Mouse (Mus musculus): Measurements from ENCODE around the gene Olfr202. TPM values are rescaled to one million over a fixed set of nuclear protein-coding genes. Genes with fewer than 3 reads are reported as not detected.
"Not testable (repeated sequence)": the region's sequence is repeated elsewhere in the genome, so short reads cannot be mapped to it uniquely, and the experiment has no call there.

Olfr202 gene
- polyA plus RNA-seq (2012; rRNA removed) (not detected in 2 replicates), polyA plus RNA-seq (2014; fragmentation: Nextera tagmentation; extraction: Ambion mirVana) (not detected in 2 replicates)

DNA sequence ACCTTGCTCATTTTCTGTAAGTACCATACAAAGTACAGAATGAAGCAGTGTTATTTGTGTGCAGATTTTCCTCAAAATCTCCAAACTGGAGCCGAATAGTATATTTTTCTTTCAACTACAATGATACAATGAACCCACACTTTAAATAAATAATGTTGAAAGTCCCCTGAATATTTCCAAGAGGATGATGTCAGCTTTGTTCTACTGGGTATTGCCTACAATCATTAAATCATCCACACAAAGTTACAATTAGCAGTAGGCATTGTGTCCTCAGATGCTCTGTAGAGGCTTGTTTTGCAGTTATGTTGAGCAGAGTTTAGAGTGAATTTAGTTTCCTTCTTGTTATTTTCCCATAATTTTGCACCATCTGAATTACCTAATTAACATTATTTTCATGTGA is at the start of gene Olfr202:
Olfr202 (minus strand) TSS at position 101 of the 400 bp plus-strand sequence.
- Histone ChIP-seq H3K36me3 (replicated peaks; ENCODE audit: control insufficient read depth, insufficient read depth, low read depth) (no peaks in the 10 kb centered on the region), H3K4me2 (ENCODE audit: low read depth) (no peak within 1 kb of the TSS), H3K9ac (replicated peaks) (no peak within 1 kb of the TSS), H3K4me3 (ENCODE audit: insufficient read depth in 1 of 2, low read depth in 2 of 2, low read length in 2 of 2) (no peak within 1 kb of the TSS), H3K9me3 (ENCODE audit: control insufficient read depth, low read length) (no peaks in the 10 kb centered on the region), H3K4me1 (replicated peaks; ENCODE audit: control insufficient read depth in 2 of 2, insufficient read depth in 2 of 2, low read length in 1 of 2) (no peaks in the 10 kb centered on the region), H3K27me3 (ENCODE audit: control insufficient read depth, insufficient read depth, low read length) (no peaks in the 10 kb centered on the region), H3K27ac (no peak within 1 kb of the TSS)
- 50% methylated on average over 1 of the region's 1 CpGs for WGBS (ENCODE audit: insufficient replicate concordance)
- TF ChIP-seq CTCF (IDR thresholded peaks at IDR 0.05; ENCODE audit: low read depth): no peak
- no peak for TF ChIP-seq EP300 (IDR thresholded peaks at IDR 0.05; ENCODE audit: low read depth)
- DNase-seq (ENCODE audit: low read depth in 3 of 3, low spot score in 3 of 3): no peak
- no peak for ATAC-seq (ENCODE audit: insufficient read depth)

DNA sequence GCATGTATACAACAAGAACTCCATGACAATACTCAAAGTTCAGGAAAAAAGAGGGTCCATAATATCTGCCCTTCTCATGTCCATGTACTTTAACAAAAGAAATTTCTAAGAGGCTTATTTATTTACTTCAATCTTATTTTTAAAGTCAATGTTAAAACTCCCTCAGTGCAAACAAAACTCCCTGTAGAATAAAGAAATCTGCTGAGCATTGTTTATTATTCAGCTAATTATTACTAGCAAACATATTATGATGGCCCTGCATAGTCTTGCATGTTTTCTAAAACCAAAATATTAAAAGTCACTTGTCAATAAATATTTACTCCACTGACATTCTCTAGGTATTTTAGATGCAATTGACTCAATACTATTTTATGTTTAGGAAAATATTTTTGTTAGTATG is 44.4 kb upstream of the Olfr202 start, which contains the start of gene Olfr205:
Olfr205 (minus strand) TSS at position 101 of the 400 bp plus-strand sequence.
- DNase-seq (ENCODE audit: low read depth in 3 of 3, low spot score in 3 of 3) (no peak), ATAC-seq (ENCODE audit: insufficient read depth) (no peak)
- H3K4me1 ChIP-seq (replicated peaks; ENCODE audit: control insufficient read depth in 2 of 2, insufficient read depth in 2 of 2, low read length in 1 of 2): no peaks in the 10 kb centered on the region

DNA sequence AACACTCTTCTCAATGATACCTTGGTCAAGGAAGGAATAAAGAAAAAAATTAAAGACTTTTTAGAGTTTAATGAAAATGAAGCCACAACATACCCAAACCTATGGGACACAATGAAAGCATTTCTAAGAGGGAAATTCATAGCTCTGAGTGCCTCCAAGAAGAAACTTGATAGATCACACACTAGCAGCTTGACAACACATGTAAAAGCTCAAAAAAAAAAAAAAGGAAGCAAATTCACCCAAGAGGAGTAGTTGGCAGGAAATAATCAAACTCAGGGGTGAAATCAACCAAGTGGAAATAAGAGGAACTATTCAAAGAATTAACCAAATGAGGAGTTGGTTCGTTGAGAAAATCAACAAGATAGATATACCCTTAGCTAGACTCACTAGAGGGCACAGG is 36.7 kb upstream of the Olfr202 start:
- ATAC-seq (ENCODE audit: insufficient read depth); H3K4me1 ChIP-seq (replicated peaks; ENCODE audit: control insufficient read depth in 2 of 2, insufficient read depth in 2 of 2, low read length in 1 of 2); H3K4me3 ChIP-seq (ENCODE audit: insufficient read depth in 1 of 2, low read depth in 2 of 2, low read length in 2 of 2); H3K9ac ChIP-seq (replicated peaks); H3K27me3 ChIP-seq (ENCODE audit: control insufficient read depth, insufficient read depth, low read length); H3K36me3 ChIP-seq (replicated peaks; ENCODE audit: control insufficient read depth, insufficient read depth, low read depth); H3K4me2 ChIP-seq (ENCODE audit: low read depth); H3K9me3 ChIP-seq (ENCODE audit: control insufficient read depth, low read length); H3K27ac ChIP-seq; DNase-seq (ENCODE audit: low read depth in 3 of 3, low spot score in 3 of 3): not testable (repeated sequence)
- 30% methylated on average over 1 of the region's 1 CpGs for WGBS (ENCODE audit: insufficient replicate concordance)

More for the DNA sequence above, 44.4 kb upstream of the Olfr202 start, which contains the start of gene Olfr205:
- H3K4me2 ChIP-seq (ENCODE audit: low read depth): no peak within 1 kb of the TSS
- no peak within 1 kb of the TSS for H3K4me3 ChIP-seq (ENCODE audit: insufficient read depth in 1 of 2, low read depth in 2 of 2, low read length in 2 of 2)
- H3K9ac ChIP-seq (replicated peaks): no peak within 1 kb of the TSS
- H3K27me3 ChIP-seq (ENCODE audit: control insufficient read depth, insufficient read depth, low read length): no peaks in the 10 kb centered on the region
- TF ChIP-seq EP300 (IDR thresholded peaks at IDR 0.05; ENCODE audit: low read depth) (no peak), CTCF (IDR thresholded peaks at IDR 0.05; ENCODE audit: low read depth) (no peak)
- no peak within 1 kb of the TSS for H3K27ac ChIP-seq
- H3K36me3 ChIP-seq (replicated peaks; ENCODE audit: control insufficient read depth, insufficient read depth, low read depth): no peaks in the 10 kb centered on the region
- no peaks in the 10 kb centered on the region for H3K9me3 ChIP-seq (ENCODE audit: control insufficient read depth, low read length)

GRCm38 (mm10) chr16:59318148-59318547 is 31.6 kb upstream of the Olfr202 start, which contains the start of gene Olfr204:
TSS of gene Olfr204 (minus strand) at chr16:59318248.
- no peak for TF ChIP-seq EP300 (IDR thresholded peaks at IDR 0.05; ENCODE audit: low read depth)
- TF ChIP-seq CTCF (IDR thresholded peaks at IDR 0.05; ENCODE audit: low read depth): no peak
- DNase-seq (ENCODE audit: low read depth in 3 of 3, low spot score in 3 of 3) (no peak), ATAC-seq (ENCODE audit: insufficient read depth) (no peak)
- Histone ChIP-seq H3K27me3 (ENCODE audit: control insufficient read depth, insufficient read depth, low read length) (no peaks in the 10 kb centered on the region), H3K9ac (replicated peaks) (no peak within 1 kb of the TSS), H3K4me3 (ENCODE audit: insufficient read depth in 1 of 2, low read depth in 2 of 2, low read length in 2 of 2) (no peak within 1 kb of the TSS), H3K27ac (no peak within 1 kb of the TSS), H3K36me3 (replicated peaks; ENCODE audit: control insufficient read depth, insufficient read depth, low read depth) (no peaks in the 10 kb centered on the region), H3K9me3 (ENCODE audit: control insufficient read depth, low read length) (no peaks in the 10 kb centered on the region), H3K4me1 (replicated peaks; ENCODE audit: control insufficient read depth in 2 of 2, insufficient read depth in 2 of 2, low read length in 1 of 2) (no peaks in the 10 kb centered on the region), H3K4me2 (ENCODE audit: low read depth) (no peak within 1 kb of the TSS)

GRCm38 (mm10) chr16:59298581-59298980 is 12.0 kb upstream of the Olfr202 start, which contains the start of gene Olfr203:
TSS of gene Olfr203 (plus strand) at chr16:59298881.
- 63% methylated on average over 2 of the region's 2 CpGs for WGBS (ENCODE audit: insufficient replicate concordance)
- Histone ChIP-seq H3K4me1 (replicated peaks; ENCODE audit: control insufficient read depth in 2 of 2, insufficient read depth in 2 of 2, low read length in 1 of 2) (no peaks in the 10 kb centered on the region), H3K4me3 (ENCODE audit: insufficient read depth in 1 of 2, low read depth in 2 of 2, low read length in 2 of 2) (no peak within 1 kb of the TSS), H3K9me3 (ENCODE audit: control insufficient read depth, low read length) (no peaks in the 10 kb centered on the region), H3K27ac (no peak within 1 kb of the TSS), H3K9ac (replicated peaks) (no peak within 1 kb of the TSS), H3K36me3 (replicated peaks; ENCODE audit: control insufficient read depth, insufficient read depth, low read depth) (no peaks in the 10 kb centered on the region), H3K4me2 (ENCODE audit: low read depth) (no peak within 1 kb of the TSS), H3K27me3 (ENCODE audit: control insufficient read depth, insufficient read depth, low read length) (no peaks in the 10 kb centered on the region)
- DNase-seq (ENCODE audit: low read depth in 3 of 3, low spot score in 3 of 3) (no peak), ATAC-seq (ENCODE audit: insufficient read depth) (no peak)
- TF ChIP-seq CTCF (IDR thresholded peaks at IDR 0.05; ENCODE audit: low read depth) (no peak), EP300 (IDR thresholded peaks at IDR 0.05; ENCODE audit: low read depth) (no peak)

- not testable (repeated sequence) for ATAC-seq (ENCODE audit: insufficient read depth); H3K9me3 ChIP-seq (ENCODE audit: control insufficient read depth, low read length); H3K4me1 ChIP-seq (replicated peaks; ENCODE audit: control insufficient read depth in 2 of 2, insufficient read depth in 2 of 2, low read length in 1 of 2); H3K36me3 ChIP-seq (replicated peaks; ENCODE audit: control insufficient read depth, insufficient read depth, low read depth); H3K27me3 ChIP-seq (ENCODE audit: control insufficient read depth, insufficient read depth, low read length); H3K9ac ChIP-seq (replicated peaks); H3K4me2 ChIP-seq (ENCODE audit: low read depth); H3K4me3 ChIP-seq (ENCODE audit: insufficient read depth in 1 of 2, low read depth in 2 of 2, low read length in 2 of 2); DNase-seq (ENCODE audit: low read depth in 3 of 3, low spot score in 3 of 3); H3K27ac ChIP-seq
- 44% methylated on average over 9 of the region's 9 CpGs for WGBS (ENCODE audit: insufficient replicate concordance)
These were observed 983 bp upstream of the Olfr202 start for GRCm38 (mm10) chr16:59287576-59287975.
